Mouse (Mus musculus): Measurements from ENCODE around the gene Ank3. TPM values are rescaled to one million over a fixed set of nuclear protein-coding genes. Genes with fewer than 3 reads are reported as not detected.

Ank3 gene
- total and polyA plus RNA-seq, 2 experiments from 2014 or later = 66.6 to 253 TPM

DNA sequence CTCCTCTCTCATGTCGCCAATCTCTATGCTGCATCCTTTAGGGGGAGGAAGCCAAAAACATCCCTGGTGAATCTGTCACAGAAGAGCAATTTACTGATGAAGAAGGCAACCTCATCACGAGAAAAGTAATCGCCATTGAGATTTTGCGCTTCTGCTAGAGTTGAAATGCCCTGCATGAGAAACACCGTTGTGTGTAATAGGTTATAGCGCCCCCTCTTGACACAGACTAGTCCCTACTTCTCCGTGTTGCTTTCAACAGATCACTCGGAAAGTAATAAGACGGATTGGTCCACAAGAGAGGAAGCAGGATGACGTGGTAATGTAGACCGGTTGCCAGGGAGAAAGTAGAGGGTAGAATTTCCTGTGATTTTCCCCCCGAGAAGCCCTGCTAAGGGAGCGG, 615.4 kb downstream of the Ank3 start:
- no peaks in the 10 kb centered on the region for H3K4me1 ChIP-seq (ENCODE audit: insufficient read depth, low read length)
- no peak overlapping the region for H3K4me3 ChIP-seq (ENCODE audit: low read depth, low read length)
- DNase-seq (ENCODE audit: low spot score) (no peak), ATAC-seq (ENCODE audit: low FRiP score) (no peak)
- no peaks in the 10 kb centered on the region for H3K27me3 ChIP-seq (ENCODE audit: insufficient read depth, low read length)
- TF ChIP-seq CTCF (IDR thresholded peaks at IDR 0.05) = peak; percentile 9; the same call in 1 of the 2 replicates
- peaks cover 26% of the 10 kb centered on the region for H3K36me3 ChIP-seq (ENCODE audit: insufficient read depth, low read length)
- no peak overlapping the region for H3K4me2 ChIP-seq (ENCODE audit: low read depth, low read length, poor library complexity, severe bottlenecking)
- H3K9ac ChIP-seq (replicated peaks; ENCODE audit: low read length, poor library complexity, severe bottlenecking) = no peak overlapping the region
- 91% methylated on average over 13 of the region's 13 CpGs for WGBS
- H3K27ac ChIP-seq (ENCODE audit: low read depth, low read length) = no peak overlapping the region
- H3K9me3 ChIP-seq (ENCODE audit: low read length) = no peaks in the 10 kb centered on the region

DNA sequence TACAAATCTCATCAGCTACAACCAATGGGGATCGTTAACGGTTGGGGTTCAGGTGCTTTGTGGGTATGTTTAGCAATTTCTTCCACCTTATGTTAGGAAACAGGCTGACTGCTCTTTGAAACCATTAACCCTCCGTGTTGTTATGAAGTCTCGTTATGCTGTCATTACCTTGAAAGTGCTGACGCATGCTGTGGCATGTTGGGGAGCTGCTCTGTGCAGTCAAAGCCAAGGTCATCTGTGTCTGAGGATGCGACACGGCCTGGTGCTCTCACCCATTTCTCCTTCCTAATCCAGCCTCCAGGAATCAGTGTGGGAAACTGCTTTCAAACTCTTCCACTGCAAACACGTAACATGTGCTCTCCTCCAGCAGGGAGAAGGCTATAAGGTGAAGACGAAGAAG, 616.6 kb downstream of the Ank3 start:
- WGBS = 88% methylated on average over 9 of the region's 9 CpGs
- no peaks in the 10 kb centered on the region for H3K9me3 ChIP-seq (ENCODE audit: low read length)
- peaks cover 23% of the 10 kb centered on the region for H3K36me3 ChIP-seq (ENCODE audit: insufficient read depth, low read length)
- H3K4me1 ChIP-seq (ENCODE audit: insufficient read depth, low read length) = no peaks in the 10 kb centered on the region
- DNase-seq (ENCODE audit: low spot score) (no peak), ATAC-seq (ENCODE audit: low FRiP score) (no peak)
- H3K9ac ChIP-seq (replicated peaks; ENCODE audit: low read length, poor library complexity, severe bottlenecking) = no peak overlapping the region
- H3K4me3 ChIP-seq (ENCODE audit: low read depth, low read length) = no peak overlapping the region
- no peak overlapping the region for H3K4me2 ChIP-seq (ENCODE audit: low read depth, low read length, poor library complexity, severe bottlenecking)
- H3K27ac ChIP-seq (ENCODE audit: low read depth, low read length) = no peak overlapping the region
- H3K27me3 ChIP-seq (ENCODE audit: insufficient read depth, low read length) = no peaks in the 10 kb centered on the region
- no peak for TF ChIP-seq CTCF (IDR thresholded peaks at IDR 0.05)

DNA sequence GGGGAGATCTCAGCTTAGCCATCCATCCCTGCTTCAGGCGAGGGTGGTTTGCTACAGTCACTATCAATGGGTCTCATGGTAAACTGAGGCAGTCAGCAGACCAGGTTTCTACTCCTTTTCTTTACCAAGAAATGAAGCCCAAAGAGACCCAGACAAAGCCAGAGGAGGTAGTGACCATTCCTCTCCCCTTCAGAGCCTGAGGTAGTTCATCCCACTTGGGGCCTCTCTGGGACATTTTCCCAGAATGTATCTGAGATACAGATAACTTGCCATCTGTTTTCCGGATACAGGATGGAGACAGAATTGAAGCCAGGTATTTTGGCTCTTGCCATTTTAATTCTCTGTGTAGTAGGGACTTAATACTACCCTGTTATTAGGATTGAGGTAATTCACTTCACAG, 620.1 kb downstream of the Ank3 start:
- Histone ChIP-seq H3K4me1 (ENCODE audit: insufficient read depth, low read length) (no peaks in the 10 kb centered on the region), H3K9ac (replicated peaks; ENCODE audit: low read length, poor library complexity, severe bottlenecking) (no peak overlapping the region), H3K9me3 (ENCODE audit: low read length) (no peaks in the 10 kb centered on the region), H3K4me2 (ENCODE audit: low read depth, low read length, poor library complexity, severe bottlenecking) (no peak overlapping the region), H3K4me3 (ENCODE audit: low read depth, low read length) (no peak overlapping the region), H3K27ac (ENCODE audit: low read depth, low read length) (no peak overlapping the region), H3K27me3 (ENCODE audit: insufficient read depth, low read length) (no peaks in the 10 kb centered on the region), H3K36me3 (ENCODE audit: insufficient read depth, low read length) (peaks cover 28% of the 10 kb centered on the region)
- no peak for TF ChIP-seq CTCF (IDR thresholded peaks at IDR 0.05)
- DNase-seq (ENCODE audit: low spot score) (no peak), ATAC-seq (ENCODE audit: low FRiP score) (no peak)
- WGBS = 91% methylated on average over 2 of the region's 2 CpGs

DNA sequence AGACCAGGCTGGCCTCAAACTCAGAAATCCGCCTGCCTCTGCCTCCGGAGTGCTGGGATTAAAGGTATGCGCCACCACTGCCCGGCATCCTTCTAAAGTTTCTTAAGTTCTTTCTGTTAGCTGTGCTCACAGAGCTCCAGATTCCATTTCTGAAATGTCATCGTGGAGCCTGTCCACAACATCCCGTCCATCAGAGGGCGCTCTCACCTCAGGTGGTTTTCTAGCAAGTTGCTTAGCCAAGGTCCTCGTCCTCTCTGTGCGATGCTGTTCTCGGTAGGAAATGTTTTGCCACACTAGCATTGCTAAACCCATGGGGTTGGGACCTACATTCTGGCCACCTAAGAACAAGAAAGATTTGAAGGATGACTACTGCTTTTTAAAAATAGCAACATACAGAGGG, 623.1 kb downstream of the Ank3 start:
- H3K9ac ChIP-seq (replicated peaks; ENCODE audit: low read length, poor library complexity, severe bottlenecking) = no peak overlapping the region
- no peak overlapping the region for H3K4me2 ChIP-seq (ENCODE audit: low read depth, low read length, poor library complexity, severe bottlenecking)
- H3K4me1 ChIP-seq (ENCODE audit: insufficient read depth, low read length) = no peaks in the 10 kb centered on the region
- H3K27me3 ChIP-seq (ENCODE audit: insufficient read depth, low read length) = no peaks in the 10 kb centered on the region
- ATAC-seq (ENCODE audit: low FRiP score) (no peak), DNase-seq (ENCODE audit: low spot score) (no peak)
- H3K27ac ChIP-seq (ENCODE audit: low read depth, low read length) = no peak overlapping the region
- WGBS = 90% methylated on average over 9 of the region's 10 CpGs
- no peaks in the 10 kb centered on the region for H3K9me3 ChIP-seq (ENCODE audit: low read length)
- peaks cover 19% of the 10 kb centered on the region for H3K36me3 ChIP-seq (ENCODE audit: insufficient read depth, low read length)
- TF ChIP-seq CTCF (IDR thresholded peaks at IDR 0.05) = peak; percentile 51
- no peak overlapping the region for H3K4me3 ChIP-seq (ENCODE audit: low read depth, low read length)

DNA sequence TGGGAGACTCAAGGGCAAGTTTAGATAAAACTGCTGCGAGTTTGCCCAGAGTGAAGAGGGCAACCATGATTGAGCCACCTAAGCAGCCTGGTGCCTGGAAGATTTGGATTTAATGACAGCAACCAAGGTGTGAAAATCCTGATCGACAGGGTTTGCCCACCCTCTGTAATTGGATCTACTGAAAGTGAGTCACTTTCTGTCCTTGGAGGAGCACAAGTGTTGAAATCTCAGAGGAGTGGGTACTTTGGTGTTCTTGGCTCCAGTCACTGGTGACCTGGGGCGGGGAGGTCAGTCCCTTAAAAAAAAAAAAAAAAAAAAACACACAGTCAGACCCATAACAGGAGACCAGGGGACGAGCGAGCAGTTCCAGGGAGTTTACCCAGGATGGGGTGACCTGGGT, 624.0 kb downstream of the Ank3 start:
- 70% methylated on average over 5 of the region's 5 CpGs for WGBS
- peaks cover 17% of the 10 kb centered on the region for H3K36me3 ChIP-seq (ENCODE audit: insufficient read depth, low read length)

DNA sequence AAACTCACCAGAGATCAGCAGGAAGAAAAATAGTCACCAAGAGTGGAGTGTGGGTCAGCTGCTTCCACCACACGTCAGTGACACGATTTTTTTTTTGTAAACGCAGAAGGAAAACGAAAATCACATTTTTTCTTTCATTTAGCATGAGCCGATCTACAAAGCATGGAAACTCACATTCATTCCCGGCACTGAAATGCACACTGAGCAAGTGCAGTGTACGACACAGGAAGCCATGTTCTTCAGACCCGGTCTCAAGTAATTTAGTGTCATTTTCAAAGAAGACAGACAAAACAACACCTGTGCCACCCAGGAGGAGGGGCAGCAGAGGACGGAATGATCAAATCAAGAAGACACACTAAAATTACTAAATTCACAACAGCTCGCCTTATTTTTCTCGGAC, 625.3 kb downstream of the Ank3 start:
- no peaks in the 10 kb centered on the region for H3K27me3 ChIP-seq (ENCODE audit: insufficient read depth, low read length)
- no peak overlapping the region for H3K4me3 ChIP-seq (ENCODE audit: low read depth, low read length)
- no peaks in the 10 kb centered on the region for H3K9me3 ChIP-seq (ENCODE audit: low read length)
- no peak overlapping the region for H3K27ac ChIP-seq (ENCODE audit: low read depth, low read length)
- H3K9ac ChIP-seq (replicated peaks; ENCODE audit: low read length, poor library complexity, severe bottlenecking) = no peak overlapping the region
- no peak for ATAC-seq (ENCODE audit: low FRiP score)
- no peak for DNase-seq (ENCODE audit: low spot score)
- WGBS = 86% methylated on average over 11 of the region's 11 CpGs
- no peak overlapping the region for H3K4me2 ChIP-seq (ENCODE audit: low read depth, low read length, poor library complexity, severe bottlenecking)
- peaks cover 8% of the 10 kb centered on the region; the same call in 1 of the 2 replicates for H3K36me3 ChIP-seq (ENCODE audit: insufficient read depth, low read length)
- TF ChIP-seq CTCF (IDR thresholded peaks at IDR 0.05) = no peak
- no peaks in the 10 kb centered on the region for H3K4me1 ChIP-seq (ENCODE audit: insufficient read depth, low read length)

More for the DNA sequence above, 624.0 kb downstream of the Ank3 start:
- DNase-seq (ENCODE audit: low spot score) (no peak), ATAC-seq (ENCODE audit: low FRiP score) (no peak)
- H3K4me3 ChIP-seq (ENCODE audit: low read depth, low read length) = no peak overlapping the region
- no peaks in the 10 kb centered on the region for H3K9me3 ChIP-seq (ENCODE audit: low read length)
- H3K4me1 ChIP-seq (ENCODE audit: insufficient read depth, low read length) = no peaks in the 10 kb centered on the region
- no peak overlapping the region for H3K27ac ChIP-seq (ENCODE audit: low read depth, low read length)
- no peak overlapping the region for H3K9ac ChIP-seq (replicated peaks; ENCODE audit: low read length, poor library complexity, severe bottlenecking)
- no peak for TF ChIP-seq CTCF (IDR thresholded peaks at IDR 0.05)
- no peak overlapping the region for H3K4me2 ChIP-seq (ENCODE audit: low read depth, low read length, poor library complexity, severe bottlenecking)
- no peaks in the 10 kb centered on the region for H3K27me3 ChIP-seq (ENCODE audit: insufficient read depth, low read length)
